Mouse (Mus musculus) liver, embryonic 14.5 days (tissue): ENCODE measurements around the gene Evi2. TPM values are rescaled to one million over a fixed set of nuclear protein-coding genes. Genes with fewer than 3 reads are reported as not detected.

Experiments used
- ATAC-seq: fragments of 200-750 bp; cut with Nextera tagmentation; 2 replicates; pipeline ENCODE4 v1.8.0; 2017; ENCODE audit warnings: moderate number of reproducible peaks, mild to moderate bottlenecking, moderate library complexity; ENCODE audit not compliant: insufficient read depth
- DNase-seq, 3 experiments: peaks; one replicate each; pipeline ENCODE4 v3.0.0-alpha.2; 2012 to 2013; ENCODE audit warnings: low read depth in 3 of 3, low spot score in 3 of 3
- H3K27ac ChIP-seq: fragments of 300-500 bp; sonication (generic); 2 replicates; pipeline ENCODE4 v1.5.1; 2014; ENCODE audit warnings: moderate library complexity, mild to moderate bottlenecking, control low read depth, inconsistent platforms
- H3K27me3 ChIP-seq: fragments of 300-500 bp; sonication (generic); 2 replicates; pipeline ENCODE4 v1.6.1; 2014; ENCODE audit warnings: mild to moderate bottlenecking, low read length, moderate library complexity; ENCODE audit not compliant: control insufficient read depth, insufficient read depth
- H3K36me3 ChIP-seq: fragments of 300-500 bp; sonication (generic); replicated peaks from 2 replicates; pipeline ENCODE4 v1.6.1; 2014; ENCODE audit warnings: low read depth; ENCODE audit not compliant: control insufficient read depth, insufficient read depth
- H3K4me1 ChIP-seq, 2 experiments: fragments of 200-500 bp in 1 of 2; fragments of 300-500 bp in 1 of 2; sonication (generic) in 1 of 2; replicated peaks; 2 replicates each; pipeline ENCODE4 v1.6.1; 2012 to 2014; ENCODE audit warnings: antibody characterized with exemption in 1 of 2, inconsistent platforms in 1 of 2, low read length in 1 of 2; ENCODE audit not compliant: control insufficient read depth in 2 of 2, insufficient read depth in 2 of 2
- H3K4me2 ChIP-seq: fragments of 300-500 bp; sonication (generic); 2 replicates; pipeline ENCODE4 v1.6.1; 2014; ENCODE audit warnings: low read depth, mild to moderate bottlenecking, control low read depth, moderate library complexity
- H3K4me3 ChIP-seq, 2 experiments: fragments of 200-500 bp in 1 of 2; fragments of 300-500 bp in 1 of 2; sonication (generic) in 1 of 2; 2 replicates each; pipeline ENCODE4 v1.5.1; 2012 to 2014; ENCODE audit warnings: low read depth in 2 of 2, low read length in 2 of 2, mild to moderate bottlenecking in 2 of 2, control low read depth in 1 of 2, inconsistent platforms in 1 of 2, moderate library complexity in 1 of 2; ENCODE audit not compliant: insufficient read depth in 1 of 2
- H3K9ac ChIP-seq: fragments of 300-500 bp; sonication (generic); replicated peaks from 2 replicates; pipeline ENCODE4 v1.6.1; 2014; ENCODE audit warnings: mild to moderate bottlenecking, control low read depth, moderate library complexity
- H3K9me3 ChIP-seq: fragments of 300-500 bp; sonication (generic); 2 replicates; pipeline ENCODE4 v1.6.1; 2016; ENCODE audit warnings: low read length, mixed read lengths; ENCODE audit not compliant: control insufficient read depth
- CTCF ChIP-seq: IDR thresholded peaks from 2 replicates; pipeline ENCODE4 v1.5.1; 2016; ENCODE audit warnings: antibody characterized with exemption, low read depth, control low read depth
- EP300 ChIP-seq: IDR thresholded peaks from 2 replicates; pipeline ENCODE4 v1.6.1; 2016; ENCODE audit warnings: antibody characterized with exemption, low read depth
- WGBS: fragments of 180-500 bp; shearing (Covaris S2); extraction: QIAGEN DNeasy Blood & Tissue Kit; methylation state at CpG from one replicate; pipeline ENCODE4 v1.1.7; 2014; ENCODE audit not compliant: insufficient replicate concordance; 5-methylcytosine and 5-hydroxymethylcytosine counted together
- polyA plus RNA-seq, 2 experiments: library from polyadenylated mRNA; depleted of rRNA in 1 of 2; stranded (reverse) in 1 of 2; unstranded in 1 of 2; fragments of >200 nt; fragmentation: Nextera tagmentation in 1 of 2; extraction: Ambion mirVana in 1 of 2; gene quantifications; 2 replicates each; pipeline versions ENCODE4 v1.2.1 to v1.2.3; 2012 to 2014

Gene Evi2
- polyA plus RNA-seq, 2 experiments: 0.44 to 0.63 TPM

DNA sequence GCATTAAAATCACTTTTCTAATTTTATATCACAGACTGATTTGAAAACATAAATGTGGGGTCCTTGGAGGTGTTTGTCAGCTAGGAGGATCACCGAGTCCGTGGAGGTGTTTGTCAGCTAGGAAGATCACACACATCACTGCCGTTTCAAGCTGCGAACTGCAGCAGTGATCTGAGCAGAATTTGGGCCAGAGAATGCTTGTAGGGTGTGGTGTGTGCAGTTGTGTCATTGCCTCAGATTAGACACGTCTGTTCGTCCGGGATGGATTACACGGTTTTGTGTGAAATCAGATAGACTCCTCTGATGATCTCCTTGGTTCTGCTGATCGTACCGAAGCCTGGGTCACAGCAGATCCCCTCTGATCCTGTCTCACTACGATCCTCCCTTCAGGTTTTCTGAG is 385 bp upstream of the Evi2 start:
- TF ChIP-seq CTCF (no peak), EP300 (no peak)
- Histone ChIP-seq H3K9me3 (no peaks in the 10 kb centered on the region), H3K4me3 (no peak overlapping the region), H3K27ac (no peak overlapping the region), H3K27me3 (no peaks in the 10 kb centered on the region), H3K36me3 (no peaks in the 10 kb centered on the region), H3K9ac (no peak overlapping the region), H3K4me2 (no peak overlapping the region; the same call in 1 of the 2 replicates), H3K4me1 (peaks cover 0 to 21% of the 10 kb centered on the region in 2 experiments; a peak in 2 of 4 replicates)
- 20% methylated on average over 11 of the region's 11 CpGs for WGBS
- DNase-seq (no peak), ATAC-seq (no peak)

DNA sequence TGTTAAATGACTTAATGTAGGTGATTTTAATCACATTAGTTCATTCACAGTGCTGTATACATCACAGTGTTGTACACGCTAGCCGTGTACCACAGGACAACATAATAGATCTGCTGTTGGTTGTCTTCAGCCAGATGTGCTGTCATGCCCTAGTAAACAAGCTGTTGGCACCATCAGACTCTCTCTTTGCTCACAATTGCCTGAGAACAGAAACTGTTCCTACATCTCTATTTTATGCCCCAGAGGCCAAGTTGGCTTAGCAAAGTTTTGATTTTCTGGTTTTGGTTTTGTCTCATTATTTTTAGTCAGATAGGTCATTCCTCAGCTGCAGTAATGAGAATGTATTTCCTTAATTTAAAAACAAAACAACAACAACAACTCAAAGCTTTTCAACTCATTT is 653 bp downstream of the Evi2 start:
- H3K9ac ChIP-seq: no peak overlapping the region
- TF ChIP-seq CTCF: no peak
- TF ChIP-seq EP300: no peak
- H3K27ac ChIP-seq: no peak overlapping the region
- no peaks in the 10 kb centered on the region for H3K27me3 ChIP-seq
- peaks cover 0 to 21% of the 10 kb centered on the region in 2 experiments; a peak in 2 of 4 replicates for H3K4me1 ChIP-seq
- DNase-seq: no peak
- no peaks in the 10 kb centered on the region for H3K36me3 ChIP-seq
- peak overlapping the region; percentile 22; the same call in 1 of the 2 replicates for H3K4me2 ChIP-seq
- WGBS: 75% methylated on average over 2 of the region's 2 CpGs
- no peak for ATAC-seq
- peak overlapping the region in 1 of 2 experiments; percentile 6; a peak in 2 of 4 replicates for H3K4me3 ChIP-seq
- H3K9me3 ChIP-seq: no peaks in the 10 kb centered on the region

DNA sequence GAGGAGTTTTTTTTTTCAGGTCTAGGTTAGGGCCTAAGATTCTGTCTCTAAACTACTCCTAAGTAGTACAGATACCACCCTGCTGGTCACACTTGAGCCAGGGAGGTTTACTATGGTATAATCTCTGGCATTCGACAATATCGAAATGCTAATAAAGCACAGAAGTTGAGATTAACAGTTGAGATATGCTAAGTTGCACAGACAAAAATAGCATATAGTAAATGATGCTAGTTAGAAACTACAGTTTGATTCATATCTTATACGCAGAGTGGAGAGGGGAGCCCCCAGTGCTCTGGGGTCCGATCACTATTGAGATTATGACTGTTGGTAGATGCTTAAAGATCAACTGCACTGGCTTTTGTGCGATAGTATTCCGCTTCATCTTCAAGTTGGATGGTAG is 1.2 kb downstream of the Evi2 start:
- peak overlapping the region; percentile 22 for H3K4me2 ChIP-seq
- H3K4me1 ChIP-seq: peaks cover 0 to 23% of the 10 kb centered on the region in 2 experiments; a peak in 2 of 4 replicates

DNA sequence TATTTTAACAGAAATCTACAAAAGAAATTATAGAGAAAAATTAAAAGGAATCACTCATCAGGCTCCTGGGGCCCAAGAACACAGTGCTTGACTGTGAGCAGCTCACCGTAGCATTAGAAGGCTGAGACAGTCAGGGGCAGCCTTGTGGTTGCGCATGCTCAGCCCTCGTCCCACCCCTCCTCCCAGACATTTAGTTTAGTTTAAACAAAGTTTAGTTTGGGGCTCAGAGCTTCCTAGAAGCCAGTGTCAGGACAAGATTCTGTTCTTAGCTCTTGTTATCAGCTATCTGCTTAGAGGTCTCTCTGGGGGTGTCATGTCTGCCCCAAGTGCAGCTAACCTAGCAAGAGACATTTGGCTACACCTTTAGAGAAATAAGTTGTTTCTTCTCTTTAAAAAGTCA is 1.8 kb downstream of the Evi2 start:
- 31% methylated on average over 3 of the region's 3 CpGs for WGBS
- Histone ChIP-seq H3K4me3 (no peak overlapping the region), H3K4me2 (no peak overlapping the region), H3K9ac (no peak overlapping the region), H3K27ac (no peak overlapping the region), H3K27me3 (no peaks in the 10 kb centered on the region), H3K9me3 (no peaks in the 10 kb centered on the region), H3K36me3 (no peaks in the 10 kb centered on the region), H3K4me1 (peaks cover 0 to 28% of the 10 kb centered on the region in 2 experiments; a peak in 2 of 4 replicates)
- TF ChIP-seq CTCF (no peak), EP300 (no peak)
- ATAC-seq (no peak), DNase-seq (no peak)

More for the DNA sequence above, 1.2 kb downstream of the Evi2 start:
- Histone ChIP-seq H3K9me3 (no peaks in the 10 kb centered on the region), H3K27me3 (no peaks in the 10 kb centered on the region), H3K4me3 (0 out of 4 replicates have a peak overlapping the region, but pooled peaks of 1 of the 2 experiments have one; percentile 6), H3K36me3 (no peaks in the 10 kb centered on the region), H3K9ac (no peak overlapping the region), H3K27ac (no peak overlapping the region)
- WGBS: 68% methylated on average over 6 of the region's 6 CpGs
- DNase-seq (no peak), ATAC-seq (no peak)
- TF ChIP-seq EP300 (no peak), CTCF (no peak)

DNA sequence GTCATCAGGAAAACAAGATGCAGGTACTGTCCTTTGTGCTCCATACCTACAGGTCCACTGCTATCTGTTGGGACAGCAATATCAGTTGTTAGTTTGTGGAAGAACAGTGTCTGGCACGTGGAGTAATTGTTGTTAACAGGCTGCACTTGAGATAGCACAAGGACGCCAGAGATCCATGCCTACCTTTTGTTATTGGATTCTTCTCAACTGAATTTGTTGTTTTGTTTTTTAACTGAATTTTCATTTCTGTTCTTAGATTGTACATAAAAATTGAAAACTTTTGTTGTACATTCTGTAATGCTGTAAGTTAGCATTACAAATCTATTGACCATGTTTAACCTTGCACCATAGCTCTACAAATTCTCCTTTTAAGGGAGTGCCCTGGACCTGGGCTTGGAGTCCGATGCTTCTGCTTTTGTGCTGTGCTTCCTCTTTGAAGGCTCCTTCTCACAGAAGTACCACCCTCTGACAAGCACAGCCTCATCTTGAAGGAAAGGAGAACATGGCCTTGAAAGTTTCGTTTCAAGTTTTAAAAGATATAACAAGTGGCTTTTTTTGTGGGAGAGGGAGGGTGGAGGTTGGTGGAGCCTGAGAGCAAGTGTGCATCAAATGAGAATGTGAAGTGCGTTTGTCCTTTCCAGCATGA is 2.5 kb downstream of the Evi2 start:
- H3K4me1 ChIP-seq: peaks cover 0 to 30% of the 10 kb centered on the region in 2 experiments; a peak in 2 of 4 replicates
- H3K4me3 ChIP-seq: no peak overlapping the region
- 25% methylated on average over 5 of the region's 5 CpGs for WGBS
- no peaks in the 10 kb centered on the region for H3K9me3 ChIP-seq
- TF ChIP-seq CTCF (no peak), EP300 (no peak)
- ATAC-seq (no peak), DNase-seq (no peak)
- H3K36me3 ChIP-seq: no peaks in the 10 kb centered on the region
- H3K4me2 ChIP-seq: no peak overlapping the region
- no peak overlapping the region for H3K9ac ChIP-seq
- H3K27ac ChIP-seq: no peak overlapping the region
- no peaks in the 10 kb centered on the region for H3K27me3 ChIP-seq
